Mouse (Mus musculus) bone marrow macrophage, adult 2 months (primary cell): ENCODE data around the gene Tomm40l. TPM values are rescaled to one million over a fixed set of nuclear protein-coding genes. Genes with fewer than 3 reads are reported as not detected.
"Not testable (repeated sequence)": the region's sequence is repeated elsewhere in the genome, so short reads cannot be mapped to it uniquely, and the experiment has no call there.

Experiments
- H3K27ac ChIP-seq: 2 replicates; pipeline ENCODE4 v1.5.1; 2012; ENCODE audit warnings: low read depth, low read length; ENCODE audit not compliant: insufficient read depth
- H3K4me1 ChIP-seq: 2 replicates; pipeline ENCODE4 v1.6.1; 2012; ENCODE audit warnings: low read length; ENCODE audit not compliant: control insufficient read depth, insufficient read depth
- H3K4me3 ChIP-seq: 2 replicates; pipeline ENCODE4 v1.5.1; 2012; ENCODE audit warnings: mild to moderate bottlenecking, low read length, moderate library complexity; ENCODE audit not compliant: insufficient read depth
- CTCF ChIP-seq: IDR thresholded peaks from 2 replicates; pipeline ENCODE4 v1.5.1; 2012; ENCODE audit warnings: low read depth, mild to moderate bottlenecking, low read length, moderate library complexity
- POLR2A ChIP-seq: IDR thresholded peaks from 2 replicates; pipeline ENCODE4 v1.6.1; 2012; ENCODE audit warnings: mild to moderate bottlenecking, low read depth, low read length, borderline replicate concordance
- polyA plus RNA-seq: library from polyadenylated mRNA; stranded (reverse); fragments of >200 nt; gene quantifications from 2 replicates; pipeline ENCODE4 v1.2.4, GENCODE M21; 2012; ENCODE audit not compliant: missing spikeins, insufficient read depth, insufficient read length

Gene Tomm40l
- polyA plus RNA-seq, 1 experiment, result 25.8 TPM

- no peak overlapping the region for H3K4me3 ChIP-seq
- H3K4me1 ChIP-seq, result peaks cover 30% of the 10 kb centered on the region
- H3K27ac ChIP-seq, result no peak overlapping the region
- TF ChIP-seq POLR2A (no peak), CTCF (no peak)
Observed at GRCm38 (mm10) chr1:171251594-171252324, 29.4 kb upstream of the Tomm40l start.

- TF ChIP-seq CTCF (no peak), POLR2A (no peak)
- Histone ChIP-seq H3K4me1 (peaks cover 34% of the 10 kb centered on the region), H3K27ac (no peak within 1 kb of the TSS), H3K4me3 (no peak within 1 kb of the TSS)
Observed at GRCm38 (mm10) chr1:171250680-171251593, 28.6 kb upstream of the Tomm40l start, which contains the start of gene Ndufs2. TSS of gene Ndufs2 (minus strand) at chr1:171251388.

DNA sequence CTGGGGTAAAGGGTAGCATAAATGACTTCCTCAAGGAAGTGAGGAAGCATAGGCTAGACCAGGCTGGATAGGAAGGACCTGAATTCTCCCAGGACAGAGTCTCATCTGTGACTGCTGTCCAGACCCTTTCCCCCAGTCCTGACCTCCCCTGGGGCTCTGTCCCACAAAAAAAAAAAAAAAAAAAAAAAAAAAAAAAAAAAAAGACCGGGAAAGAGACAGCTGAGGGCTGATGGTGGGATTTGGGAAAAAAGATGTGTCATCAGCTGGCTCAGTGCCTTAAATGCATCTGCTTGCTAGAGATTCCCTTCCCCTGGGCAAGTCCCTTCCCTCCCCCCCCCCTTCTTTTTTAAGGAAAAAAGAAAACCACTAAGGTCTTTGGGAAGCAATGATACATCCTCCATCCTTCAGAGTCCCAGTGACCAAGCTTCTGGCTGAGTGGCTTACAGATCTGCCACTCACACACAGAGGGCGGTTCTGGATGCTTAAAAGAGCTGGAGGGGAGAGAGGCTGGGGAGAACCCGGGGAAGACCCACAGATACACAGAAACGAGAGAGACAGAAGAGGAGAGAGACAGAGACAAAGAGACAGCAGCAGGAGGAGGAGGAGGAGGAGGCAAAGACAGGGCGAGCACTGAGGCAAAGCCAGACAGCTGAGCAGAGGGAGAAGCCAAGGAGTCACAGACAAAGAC, 27.7 kb upstream of the Tomm40l start, which contains the start of gene Adamts4:
TSS of gene Adamts4 (plus strand) at position 509 of the 688 bp plus-strand sequence.
- Histone ChIP-seq H3K4me3 (no peak within 1 kb of the TSS), H3K27ac (no peak within 1 kb of the TSS), H3K4me1 (peaks cover 34% of the 10 kb centered on the region)
- no peak for TF ChIP-seq POLR2A

DNA sequence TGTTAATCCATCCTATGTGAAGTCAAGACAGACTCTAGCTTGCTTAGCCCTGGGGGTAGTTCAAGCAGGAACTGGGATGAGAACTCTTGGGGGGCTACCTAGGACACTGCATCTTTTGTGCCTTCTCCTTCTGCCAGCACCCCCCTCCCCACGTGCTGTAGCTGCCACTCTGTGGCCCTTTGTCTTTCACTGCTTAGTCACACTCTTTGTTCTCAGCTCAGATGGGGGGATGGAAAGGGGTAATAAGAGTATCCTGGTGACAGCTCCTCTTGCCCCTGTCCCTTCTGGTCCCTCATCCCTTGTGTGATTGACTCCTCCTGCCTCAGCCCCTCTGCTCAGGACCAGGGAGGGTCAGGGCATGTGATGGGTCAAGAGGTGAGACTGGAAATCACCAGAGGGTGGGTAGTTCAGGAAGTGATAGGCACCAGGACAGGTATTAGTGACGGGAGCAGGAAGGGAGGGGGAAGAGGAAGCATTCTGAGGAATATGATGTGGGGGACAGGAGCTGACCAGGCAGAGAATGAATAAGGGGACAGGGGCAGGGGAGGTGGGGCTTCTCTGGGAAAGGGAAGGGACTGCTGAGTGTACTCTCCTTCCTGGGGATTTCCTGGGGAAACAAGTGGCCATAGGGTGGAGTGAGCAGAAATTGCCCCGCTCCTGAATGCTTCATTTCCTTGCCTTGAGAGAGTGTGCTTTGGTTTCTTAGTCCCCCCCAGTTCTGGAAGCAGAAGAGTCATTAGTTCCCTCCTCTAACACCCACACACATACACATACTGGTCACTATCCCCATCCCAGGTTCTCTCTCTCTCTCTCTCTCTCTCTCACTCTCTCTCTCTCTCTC, 26.3 kb upstream of the Tomm40l start:
- Histone ChIP-seq H3K27ac (no peak overlapping the region), H3K4me1 (peaks cover 34% of the 10 kb centered on the region), H3K4me3 (no peak overlapping the region)
- TF ChIP-seq CTCF (no peak), POLR2A (no peak)

GRCm38 (mm10) chr1:171247916-171248315, 25.6 kb upstream of the Tomm40l start:
- Histone ChIP-seq H3K4me3 (peak overlapping the region; percentile 57), H3K27ac (peak overlapping the region; percentile 84), H3K4me1 (peaks cover 34% of the 10 kb centered on the region)
- TF ChIP-seq CTCF (no peak), POLR2A (no peak)

DNA sequence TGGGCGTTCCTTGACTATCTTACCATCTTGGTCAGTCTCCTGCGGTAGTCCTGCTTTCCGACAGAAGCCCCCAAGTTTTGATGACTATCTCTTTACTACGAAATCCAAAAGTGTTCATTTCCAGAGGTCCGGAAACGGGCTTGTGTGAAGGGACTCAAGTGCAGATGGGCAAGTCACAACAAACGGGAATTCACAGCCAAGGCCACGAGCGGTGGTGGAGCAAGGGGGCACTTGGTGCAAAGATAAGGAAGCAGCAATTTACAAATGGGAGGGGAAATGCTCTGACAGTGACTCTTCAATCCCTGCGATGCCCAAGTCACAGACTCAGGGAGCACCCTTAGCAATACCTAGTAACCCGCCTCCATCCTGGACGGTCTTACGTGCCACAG, 25.1 kb upstream of the Tomm40l start:
- TF ChIP-seq CTCF (no peak), POLR2A (0 out of 2 replicates have a peak, but pooled peaks have one; percentile 8)
- Histone ChIP-seq H3K27ac (peak overlapping the region; percentile 84), H3K4me3 (peak overlapping the region; percentile 57), H3K4me1 (peaks cover 34% of the 10 kb centered on the region)

- Histone ChIP-seq H3K4me1 (peaks cover 34% of the 10 kb centered on the region), H3K27ac (peak overlapping the region; percentile 84), H3K4me3 (peak overlapping the region; percentile 75)
- TF ChIP-seq POLR2A (peak; percentile 91; the same call in 1 of the 2 replicates), CTCF (peak; percentile 38; the same call in 1 of the 2 replicates)
Observed at GRCm38 (mm10) chr1:171246709-171247452, 24.6 kb upstream of the Tomm40l start.

GRCm38 (mm10) chr1:171245353-171245752, 23.0 kb upstream of the Tomm40l start:
- TF ChIP-seq CTCF (no peak), POLR2A (no peak)
- Histone ChIP-seq H3K4me3 (no peak overlapping the region), H3K27ac (no peak overlapping the region), H3K4me1 (peaks cover 31% of the 10 kb centered on the region)

- not testable (repeated sequence) for H3K4me1 ChIP-seq, H3K4me3 ChIP-seq, H3K27ac ChIP-seq
Observed at GRCm38 (mm10) chr1:171241952-171242351, 19.6 kb upstream of the Tomm40l start.
